Mouse (Mus musculus) mouse trophoblast stem cell (cell line): ENCODE results near the gene Gm45799.

Experiments
- in situ Hi-C, 2 experiments: fragments of 300-500 bp; cut with MseI, MboI; formaldehyde crosslinking; loops; 2 replicates in 1 of 2; 3 replicates in 1 of 2; pipeline ENCODE4 v1.15.1; 2025

Gene Gm45799

GRCm38 (mm10) chr7:105640233-105640893 lies at the start of gene Gm45799, which contains the start of gene Arfip2:
Gene Gm45799, plus strand, starts transcription at chr7:105640552.
Gene Arfip2, minus strand, starts transcription at chr7:105640416.
- in situ Hi-C loops, result no loop called here

GRCm38 (mm10) chr7:105602860-105603623 lies 37.3 kb upstream of the Gm45799 start:
- in situ Hi-C loops, result loop anchor here (5.0 kb wide), 2 partner anchors 56 to 66 kb away; no protein-coding TSS in a partner anchor

GRCm38 (mm10) chr7:105608467-105608866 lies 31.9 kb upstream of the Gm45799 start:
- in situ Hi-C loops, result no loop called here

GRCm38 (mm10) chr7:105611767-105612166 lies 28.6 kb upstream of the Gm45799 start:
- in situ Hi-C loops, result loop anchor here in 1 of 2 experiments (10.0 kb wide), 1 partner anchor 207 kb away; the partner anchor contains the start of genes Cnga4 and Fam160a2

GRCm38 (mm10) chr7:105614400-105614799 lies 26.0 kb upstream of the Gm45799 start:
- in situ Hi-C loops, result loop anchor here in 1 of 2 experiments (10.0 kb wide), 1 partner anchor 210 kb away; the partner anchor contains the start of genes Cnga4 and Fam160a2

- in situ Hi-C loops, result loop anchor here in 1 of 2 experiments (10.0 kb wide), 1 partner anchor 211 kb away; the partner anchor contains the start of genes Cnga4 and Fam160a2
Observed at GRCm38 (mm10) chr7:105615720-105616119, 24.6 kb upstream of the Gm45799 start.

- in situ Hi-C loops, result loop anchor here in 1 of 2 experiments (10.0 kb wide), 1 partner anchor 212 kb away; the partner anchor contains the start of genes Cnga4 and Fam160a2
Observed at GRCm38 (mm10) chr7:105616561-105616960, 23.8 kb upstream of the Gm45799 start.

- in situ Hi-C loops, result loop anchor here in 1 of 2 experiments (10.0 kb wide), 1 partner anchor 213 kb away; the partner anchor contains the start of genes Cnga4 and Fam160a2
Observed at GRCm38 (mm10) chr7:105617810-105618209, 22.5 kb upstream of the Gm45799 start.

- in situ Hi-C loops, result loop anchor here in 1 of 2 experiments (10.0 kb wide), 1 partner anchor 215 kb away; the partner anchor contains the start of genes Cnga4 and Fam160a2
Observed at GRCm38 (mm10) chr7:105619701-105620100, 20.7 kb upstream of the Gm45799 start.

- in situ Hi-C loops, result no loop called here
Observed at GRCm38 (mm10) chr7:105621053-105621452, 19.3 kb upstream of the Gm45799 start.

GRCm38 (mm10) chr7:105621646-105622292 lies 18.6 kb upstream of the Gm45799 start:
- in situ Hi-C loops, result no loop called here

GRCm38 (mm10) chr7:105625397-105625796 lies 15.0 kb upstream of the Gm45799 start:
- in situ Hi-C loops, result no loop called here

- in situ Hi-C loops, result no loop called here
Observed at GRCm38 (mm10) chr7:105628633-105629032, 11.7 kb upstream of the Gm45799 start.

GRCm38 (mm10) chr7:105632551-105632972 lies 7.8 kb upstream of the Gm45799 start:
- in situ Hi-C loops, result no loop called here

- in situ Hi-C loops, result no loop called here
Observed at GRCm38 (mm10) chr7:105633127-105633800, 7.1 kb upstream of the Gm45799 start, which contains the start of gene Trim3. Gene Trim3, minus strand, starts transcription at chr7:105633571.

- in situ Hi-C loops, result no loop called here
Observed at GRCm38 (mm10) chr7:105633801-105634135, 6.6 kb upstream of the Gm45799 start.

- in situ Hi-C loops, result no loop called here
Observed at GRCm38 (mm10) chr7:105634272-105634920, 6.0 kb upstream of the Gm45799 start.

- in situ Hi-C loops, result no loop called here
Observed at GRCm38 (mm10) chr7:105635726-105636125, 4.6 kb upstream of the Gm45799 start.

- in situ Hi-C loops, result no loop called here
Observed at GRCm38 (mm10) chr7:105638776-105639175, 1.6 kb upstream of the Gm45799 start.

GRCm38 (mm10) chr7:105639304-105639703 lies 1.0 kb upstream of the Gm45799 start:
- in situ Hi-C loops, result no loop called here
